Comparison of ENCODE assay signal across 8 mouse cellular contexts in the genomic region with DNA sequence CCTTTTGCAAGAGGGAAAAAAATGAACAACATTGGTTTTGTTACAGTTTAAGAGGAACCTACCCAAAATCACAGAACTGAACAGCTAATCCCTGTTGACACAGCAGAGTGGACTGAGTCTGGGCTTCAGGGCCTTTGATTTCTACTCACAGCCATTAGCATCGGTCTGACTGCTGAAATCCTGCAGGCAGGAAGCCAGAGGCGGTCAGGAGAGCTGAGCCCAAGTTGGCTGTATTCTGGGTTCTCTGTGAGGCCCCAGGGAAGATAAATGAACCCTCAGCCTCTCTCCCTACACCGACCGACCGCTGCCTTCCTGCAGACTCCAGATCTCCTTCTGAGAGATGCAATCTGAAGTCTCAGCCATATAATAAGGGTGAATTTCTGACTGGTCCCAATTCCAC.
DNase-seq lines count a peak whose midpoint lies in the region; ATAC-seq and TF ChIP-seq lines count a peak whose summit lies in the region.

No protein-coding gene starts in this region.

- WGBS in hindbrain, postnatal 0 days = 28% methylated on average over 5 of the region's 5 CpGs
- WGBS in hindbrain, embryonic 12.5 days = 39% methylated on average over 5 of the region's 5 CpGs
- 13% methylated on average over 5 of the region's 5 CpGs for WGBS in heart, embryonic 13.5 days
- 30% methylated on average over 5 of the region's 5 CpGs for WGBS in stomach, postnatal 0 days

- H3K9ac ChIP-seq in hindbrain, postnatal 0 days (replicated peaks; ENCODE audit: low read length) = no peak overlapping the region
- H3K9ac ChIP-seq in hindbrain, embryonic 12.5 days = no peak overlapping the region
- 0 out of 2 replicates have a peak overlapping the region, but pooled peaks have one; percentile 24 for H3K9ac ChIP-seq in heart, embryonic 13.5 days
- no peak overlapping the region for H3K9ac ChIP-seq in stomach, postnatal 0 days (ENCODE audit: low read length)

- no peak for TF ChIP-seq EP300 in stomach, postnatal 0 days (optimal IDR thresholded peaks at IDR 0.05)

- H3K27me3 ChIP-seq in hindbrain, postnatal 0 days (ENCODE audit: insufficient read depth, low read length) = no peaks in the 10 kb centered on the region
- H3K27me3 ChIP-seq in hindbrain, embryonic 12.5 days = no peaks in the 10 kb centered on the region
- no peaks in the 10 kb centered on the region for H3K27me3 ChIP-seq in heart, embryonic 13.5 days (replicated peaks)
- H3K27me3 ChIP-seq in stomach, postnatal 0 days (ENCODE audit: control insufficient read depth, insufficient read depth, low read length) = no peaks in the 10 kb centered on the region

- no peaks in the 10 kb centered on the region for H3K4me1 ChIP-seq in hindbrain, postnatal 0 days (ENCODE audit: insufficient read depth, low read length)
- peaks cover 2% of the 10 kb centered on the region; the same call in 1 of the 2 replicates for H3K4me1 ChIP-seq in hindbrain, embryonic 12.5 days
- peaks cover 26% of the 10 kb centered on the region for H3K4me1 ChIP-seq in heart, embryonic 13.5 days
- H3K4me1 ChIP-seq in stomach, postnatal 0 days (replicated peaks; ENCODE audit: control insufficient read depth, insufficient read depth) = no peaks in the 10 kb centered on the region

- ATAC-seq in hindbrain, postnatal 0 days = no peak
- no peak for ATAC-seq in hindbrain, embryonic 12.5 days (ENCODE audit: low FRiP score)
- ATAC-seq in heart, embryonic 13.5 days (ENCODE audit: extremely low read depth, insufficient number of reproducible peaks, low FRiP score, low TSS enrichment) = no peak
- peak; percentile 18; the same call in 1 of the 2 replicates for ATAC-seq in stomach, postnatal 0 days (ENCODE audit: low FRiP score, low TSS enrichment)
- no peak for ATAC-seq in megakaryocyte-erythroid progenitor cell, adult 5-6 weeks (replicated peaks; ENCODE audit: low FRiP score, low TSS enrichment, poor library complexity, severe bottlenecking)
- ATAC-seq in frontal cortex, adult (ENCODE audit: low TSS enrichment) = no peak

- no peak overlapping the region for H3K4me2 ChIP-seq in hindbrain, postnatal 0 days (ENCODE audit: low read depth, low read length)
- no peak overlapping the region for H3K4me2 ChIP-seq in hindbrain, embryonic 12.5 days (replicated peaks)
- no peak overlapping the region for H3K4me2 ChIP-seq in heart, embryonic 13.5 days
- H3K4me2 ChIP-seq in stomach, postnatal 0 days (replicated peaks; ENCODE audit: low read depth) = no peak overlapping the region

- H3K9me3 ChIP-seq in hindbrain, postnatal 0 days (ENCODE audit: low read length) = no peaks in the 10 kb centered on the region
- H3K9me3 ChIP-seq in hindbrain, embryonic 12.5 days (replicated peaks) = no peaks in the 10 kb centered on the region
- H3K9me3 ChIP-seq in heart, embryonic 13.5 days = no peaks in the 10 kb centered on the region
- no peaks in the 10 kb centered on the region for H3K9me3 ChIP-seq in stomach, postnatal 0 days (ENCODE audit: control insufficient read depth, low read length)

- H3K4me3 ChIP-seq in hindbrain, postnatal 0 days (ENCODE audit: low read length) = no peak overlapping the region
- H3K4me3 ChIP-seq in hindbrain, embryonic 12.5 days = no peak overlapping the region
- H3K4me3 ChIP-seq in heart, embryonic 13.5 days = no peak overlapping the region
- H3K4me3 ChIP-seq in stomach, postnatal 0 days (ENCODE audit: low read depth, low read length) = no peak overlapping the region

- DNase-seq in hindbrain, postnatal 0 days (ENCODE audit: low spot score) = peak; percentile 63
- peak; percentile 19 for DNase-seq in right cerebral cortex, postnatal 4 days
- DNase-seq in right cerebral cortex, postnatal 36 days (ENCODE audit: low spot score in 2 of 2) = no peak
- DNase-seq in stomach, postnatal 0 days (ENCODE audit: low spot score) = peak; percentile 30

- H3K36me3 ChIP-seq in hindbrain, postnatal 0 days (ENCODE audit: insufficient read depth, low read length) = no peaks in the 10 kb centered on the region
- no peaks in the 10 kb centered on the region for H3K36me3 ChIP-seq in hindbrain, embryonic 12.5 days
- H3K36me3 ChIP-seq in heart, embryonic 13.5 days = peaks cover 12% of the 10 kb centered on the region
- H3K36me3 ChIP-seq in stomach, postnatal 0 days (ENCODE audit: control insufficient read depth, insufficient read depth, low read length) = no peaks in the 10 kb centered on the region

- no peak overlapping the region; the same call in 1 of the 2 replicates for H3K27ac ChIP-seq in hindbrain, postnatal 0 days
- H3K27ac ChIP-seq in hindbrain, embryonic 12.5 days = no peak overlapping the region
- peak overlapping the region; percentile 48 for H3K27ac ChIP-seq in heart, embryonic 13.5 days (replicated peaks)
- H3K27ac ChIP-seq in stomach, postnatal 0 days (replicated peaks) = peak overlapping the region; percentile 50

- no peak for TF ChIP-seq CTCF in hindbrain, postnatal 0 days (IDR thresholded peaks at IDR 0.05; ENCODE audit: low read depth)
- no peak for TF ChIP-seq CTCF in stomach, postnatal 0 days (IDR thresholded peaks at IDR 0.05; ENCODE audit: low read depth)

Comparison
In these comparisons a context has a peak if more than half of its experiments do, and no peak if none do; other contexts are left out.
1. DNase-seq: peak in hindbrain, postnatal 0 days (single experiment), right cerebral cortex, postnatal 4 days (single experiment) and stomach, postnatal 0 days (single experiment); none in right cerebral cortex, postnatal 36 days (0 of 2).
2. H3K27ac ChIP-seq: peak in heart, embryonic 13.5 days (single experiment) and stomach, postnatal 0 days (single experiment); none in hindbrain, postnatal 0 days (single experiment) and hindbrain, embryonic 12.5 days (single experiment).